Mouse (Mus musculus) neural tube, embryonic 11.5 days (tissue): ENCODE data around the gene Cry2. TPM values are rescaled to one million over a fixed set of nuclear protein-coding genes. Genes with fewer than 3 reads are reported as not detected.

Experiments used
- ATAC-seq: fragments of 200-750 bp; cut with Nextera tagmentation; 2 replicates; pipeline ENCODE4 v1.8.0; 2017; ENCODE audit warnings: moderate number of reproducible peaks, mild to moderate bottlenecking, moderate TSS enrichment, moderate library complexity; ENCODE audit not compliant: insufficient read depth, low FRiP score, low TSS enrichment
- DNase-seq: peaks from one replicate; pipeline ENCODE4 v3.0.0-alpha.2; 2015; ENCODE audit warnings: low spot score
- H3K27ac ChIP-seq: fragments of 300-500 bp; sonication (generic); 2 replicates; pipeline ENCODE4 v1.5.1; 2014; ENCODE audit warnings: low read depth, mild to moderate bottlenecking, low read length
- H3K27me3 ChIP-seq: fragments of 300-500 bp; sonication (generic); 2 replicates; pipeline ENCODE4 v1.6.1; 2014; ENCODE audit warnings: mild to moderate bottlenecking, low read length, mixed read lengths; ENCODE audit not compliant: control insufficient read depth, insufficient read depth
- H3K36me3 ChIP-seq: fragments of 300-500 bp; sonication (generic); 2 replicates; pipeline ENCODE4 v1.6.1; 2014; ENCODE audit warnings: mild to moderate bottlenecking, low read length, moderate library complexity, mixed read lengths; ENCODE audit not compliant: control insufficient read depth, insufficient read depth
- H3K4me1 ChIP-seq: fragments of 300-500 bp; sonication (generic); 2 replicates; pipeline ENCODE4 v1.6.1; 2014; ENCODE audit warnings: low read length, mixed read lengths; ENCODE audit not compliant: control insufficient read depth, insufficient read depth
- H3K4me2 ChIP-seq: fragments of 300-500 bp; sonication (generic); 2 replicates; pipeline ENCODE4 v1.6.1; 2014; ENCODE audit warnings: low read depth, mild to moderate bottlenecking, moderate library complexity
- H3K4me3 ChIP-seq: fragments of 300-500 bp; sonication (generic); 2 replicates; pipeline ENCODE4 v1.5.1; 2014; ENCODE audit warnings: low read depth, low read length
- H3K9ac ChIP-seq: fragments of 300-500 bp; sonication (generic); 2 replicates; pipeline ENCODE4 v1.6.1; 2014; ENCODE audit warnings: mild to moderate bottlenecking, low read length
- H3K9me3 ChIP-seq: fragments of 300-500 bp; sonication (generic); 2 replicates; pipeline ENCODE4 v1.6.1; 2016; ENCODE audit warnings: low read length; ENCODE audit not compliant: control insufficient read depth
- WGBS: fragments of 180-500 bp; shearing (Covaris S2); extraction: QIAGEN DNeasy Blood & Tissue Kit; methylation state at CpG from one replicate; pipeline ENCODE4 v1.1.7; 2014; 5-methylcytosine and 5-hydroxymethylcytosine counted together
- polyA plus RNA-seq: library from polyadenylated mRNA; unstranded; fragments of >200 nt; fragmentation: Nextera tagmentation; extraction: Ambion mirVana; gene quantifications from 2 replicates; pipeline ENCODE4 v1.2.1, GENCODE M21; 2014

Cry2 gene
- polyA plus RNA-seq, 1 experiment from 2014 or later: 21.4 TPM

DNA sequence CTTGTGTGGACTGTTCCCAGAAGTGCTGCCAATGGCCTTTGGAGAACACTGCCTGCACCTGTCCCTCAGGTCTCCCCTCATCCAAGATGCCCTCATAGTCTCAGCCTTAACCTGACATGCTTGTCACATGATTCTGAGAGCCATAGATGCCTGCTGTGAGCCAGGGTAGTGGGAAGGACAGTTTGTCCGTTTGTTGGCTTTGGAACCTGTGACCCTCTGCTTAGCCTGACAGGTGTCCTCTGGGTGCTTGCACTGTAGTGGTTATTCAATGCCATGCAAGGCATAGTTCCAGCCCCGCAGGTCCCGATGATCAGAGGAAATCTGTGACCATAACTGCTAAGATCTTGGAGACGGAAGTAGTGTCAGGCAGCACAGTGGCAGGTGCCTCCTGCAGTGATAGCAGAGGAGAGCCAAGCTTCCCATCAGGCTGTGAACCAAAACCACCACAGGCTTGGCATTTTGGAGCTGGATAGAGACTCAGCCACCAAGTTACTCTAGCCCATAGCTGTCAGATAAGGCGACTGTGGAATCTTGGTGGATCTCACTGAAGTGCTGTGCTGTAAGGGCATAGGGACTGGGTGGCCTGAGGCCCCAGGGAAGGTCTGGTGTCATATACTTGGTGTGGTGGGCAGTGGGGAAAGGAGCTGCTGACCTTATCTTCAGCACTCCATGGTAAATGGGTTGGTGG is 51.8 kb downstream of the Cry2 start, which contains the start of gene 1700029I15Rik:
Gene 1700029I15Rik, plus strand, starts transcription at position 638 of the 688 bp plus-strand sequence.
- H3K4me1 ChIP-seq: no peaks in the 10 kb centered on the region
- WGBS: 82% methylated on average over 5 of the region's 5 CpGs
- H3K4me2 ChIP-seq: no peak within 1 kb of the TSS
- no peak within 1 kb of the TSS for H3K4me3 ChIP-seq
- peaks cover 21% of the 10 kb centered on the region for H3K36me3 ChIP-seq
- no peaks in the 10 kb centered on the region for H3K9me3 ChIP-seq
- H3K9ac ChIP-seq: no peak within 1 kb of the TSS
- H3K27me3 ChIP-seq: no peaks in the 10 kb centered on the region
- DNase-seq: no peak
- H3K27ac ChIP-seq: no peak within 1 kb of the TSS
- ATAC-seq: no peak

- H3K9me3 ChIP-seq: no peaks in the 10 kb centered on the region
- H3K4me2 ChIP-seq: no peak overlapping the region
- no peak overlapping the region for H3K27ac ChIP-seq
- 87% methylated on average over 5 of the region's 5 CpGs for WGBS
- H3K9ac ChIP-seq: no peak overlapping the region
- DNase-seq: no peak
- H3K4me3 ChIP-seq: no peak overlapping the region
- no peak for ATAC-seq
- peaks cover 3% of the 10 kb centered on the region; the same call in 1 of the 2 replicates for H3K4me1 ChIP-seq
- H3K36me3 ChIP-seq: peaks cover 14% of the 10 kb centered on the region
- no peaks in the 10 kb centered on the region for H3K27me3 ChIP-seq
Measured at GRCm38 (mm10) chr2:92381161-92381560, 52.7 kb downstream of the Cry2 start.

DNA sequence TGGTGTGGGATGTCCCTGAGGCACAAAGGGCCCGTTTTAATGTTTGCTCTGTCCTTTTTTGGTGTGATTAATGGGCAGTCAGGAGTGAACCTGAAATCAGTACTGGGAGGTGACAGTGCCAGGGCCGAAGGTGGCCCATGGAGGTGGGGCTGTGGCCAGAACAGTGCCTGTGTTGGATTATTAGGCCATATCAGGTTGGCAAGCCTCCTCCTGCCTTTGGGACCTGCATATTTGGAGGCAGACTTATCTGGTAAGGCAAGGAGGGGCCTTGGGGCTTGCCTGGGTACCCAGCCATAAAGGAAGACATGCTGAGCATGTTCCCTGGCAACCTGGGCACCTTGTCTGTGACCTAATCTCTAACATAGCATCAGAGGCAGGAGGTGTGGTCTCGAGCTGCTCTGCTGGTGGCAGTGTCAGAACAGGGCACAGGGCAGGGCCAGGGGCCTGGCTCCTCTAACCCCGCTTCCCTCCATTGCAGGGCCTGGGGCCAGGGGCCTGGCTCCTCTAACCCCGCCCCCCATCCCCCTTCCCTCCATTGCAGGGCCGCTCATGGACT is 53.3 kb downstream of the Cry2 start:
- Histone ChIP-seq H3K4me1 (peaks cover 8% of the 10 kb centered on the region), H3K27ac (no peak overlapping the region), H3K4me3 (no peak overlapping the region), H3K9ac (no peak overlapping the region), H3K9me3 (no peaks in the 10 kb centered on the region), H3K4me2 (no peak overlapping the region), H3K27me3 (no peaks in the 10 kb centered on the region), H3K36me3 (peaks cover 9% of the 10 kb centered on the region)
- 79% methylated on average over 6 of the region's 6 CpGs for WGBS
- DNase-seq: no peak
- no peak for ATAC-seq

GRCm38 (mm10) chr2:92379783-92380494 is 53.9 kb downstream of the Cry2 start:
- ATAC-seq (no peak), DNase-seq (no peak)
- Histone ChIP-seq H3K36me3 (peaks cover 9% of the 10 kb centered on the region), H3K27ac (no peak overlapping the region), H3K9ac (no peak overlapping the region), H3K4me1 (peaks cover 8% of the 10 kb centered on the region), H3K4me2 (no peak overlapping the region), H3K4me3 (no peak overlapping the region), H3K9me3 (no peaks in the 10 kb centered on the region), H3K27me3 (no peaks in the 10 kb centered on the region)
- WGBS: 78% methylated on average over 17 of the region's 17 CpGs

DNA sequence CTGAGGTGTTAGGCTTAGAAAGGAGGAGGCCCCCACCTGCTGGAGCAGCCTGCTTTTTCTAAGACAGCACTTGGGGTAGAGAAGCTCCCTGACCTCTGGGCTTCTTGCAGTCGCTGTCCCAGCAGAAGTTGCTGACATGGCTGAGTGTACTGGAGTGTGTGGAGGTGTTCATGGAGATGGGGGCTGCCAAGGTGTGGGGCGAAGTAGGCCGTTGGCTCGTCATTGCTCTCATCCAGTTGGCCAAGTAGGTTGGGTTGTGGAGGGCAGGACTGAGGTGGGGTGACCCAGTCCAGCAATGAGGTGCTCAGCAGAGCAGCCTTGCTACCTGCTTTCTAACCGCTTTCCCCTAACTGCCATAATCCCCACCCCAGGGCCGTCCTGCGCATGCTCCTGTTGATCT is 56.5 kb downstream of the Cry2 start:
- no peak for DNase-seq
- no peak overlapping the region for H3K4me3 ChIP-seq
- no peak overlapping the region for H3K4me2 ChIP-seq
- H3K9me3 ChIP-seq: no peaks in the 10 kb centered on the region
- peaks cover 6% of the 10 kb centered on the region for H3K36me3 ChIP-seq
- H3K9ac ChIP-seq: no peak overlapping the region
- no peak overlapping the region for H3K27ac ChIP-seq
- no peak for ATAC-seq
- 90% methylated on average over 7 of the region's 7 CpGs for WGBS
- peaks cover 8% of the 10 kb centered on the region for H3K4me1 ChIP-seq
- no peaks in the 10 kb centered on the region for H3K27me3 ChIP-seq

- H3K27me3 ChIP-seq: no peaks in the 10 kb centered on the region; the same call in 1 of the 2 replicates
- H3K4me3 ChIP-seq: peak overlapping the region; percentile 59; the same call in 1 of the 2 replicates
- peak overlapping the region; percentile 74 for H3K4me2 ChIP-seq
- no peak for DNase-seq
- peaks cover 18% of the 10 kb centered on the region for H3K4me1 ChIP-seq
- H3K9ac ChIP-seq: no peak overlapping the region
- no peaks in the 10 kb centered on the region for H3K9me3 ChIP-seq
- no peak overlapping the region for H3K27ac ChIP-seq
- WGBS: 85% methylated on average over 6 of the region's 6 CpGs
- ATAC-seq: no peak
- H3K36me3 ChIP-seq: peaks cover 4% of the 10 kb centered on the region
Measured at GRCm38 (mm10) chr2:92376300-92376699, 57.5 kb downstream of the Cry2 start.

GRCm38 (mm10) chr2:92375788-92376187 is 58.1 kb downstream of the Cry2 start:
- H3K4me2 ChIP-seq: peak overlapping the region; percentile 74
- H3K27me3 ChIP-seq: peaks cover 4% of the 10 kb centered on the region
- 14% methylated on average over 10 of the region's 10 CpGs for WGBS
- peaks cover 22% of the 10 kb centered on the region for H3K4me1 ChIP-seq
- peak overlapping the region; percentile 59 for H3K4me3 ChIP-seq
- H3K9me3 ChIP-seq: no peaks in the 10 kb centered on the region
- H3K36me3 ChIP-seq: peaks cover 3% of the 10 kb centered on the region
- no peak for ATAC-seq
- H3K27ac ChIP-seq: no peak overlapping the region; the same call in 1 of the 2 replicates
- DNase-seq: no peak
- peak overlapping the region; percentile 55 for H3K9ac ChIP-seq

- H3K36me3 ChIP-seq: peaks cover 3% of the 10 kb centered on the region
- peak overlapping the region; percentile 55 for H3K9ac ChIP-seq
- ATAC-seq: peak; percentile 86
- H3K27me3 ChIP-seq: peaks cover 8% of the 10 kb centered on the region
- WGBS: under 1% methylated on average over 29 of the region's 29 CpGs
- H3K4me3 ChIP-seq: peak overlapping the region; percentile 59
- no peaks in the 10 kb centered on the region for H3K9me3 ChIP-seq
- DNase-seq: peak; percentile 94
- H3K4me1 ChIP-seq: peaks cover 23% of the 10 kb centered on the region
- H3K4me2 ChIP-seq: peak overlapping the region; percentile 74
- H3K27ac ChIP-seq: peak overlapping the region; percentile 63
Measured at GRCm38 (mm10) chr2:92375099-92375623, 58.7 kb downstream of the Cry2 start.
